Mouse (Mus musculus) hindbrain, embryonic 12.5 days (tissue): ENCODE measurements at regions not wholly inside any gene's neighbourhood (a gene's known extent, or its start where the extent isn't known, plus 50 kb on each side); places are given as distances from the start of the nearest gene placed in this dataset.

Experiments used
- ATAC-seq: fragments of 200-750 bp; cut with Nextera tagmentation; 2 replicates; pipeline ENCODE4 v1.8.0; 2017; ENCODE audit warnings: moderate TSS enrichment; ENCODE audit not compliant: low FRiP score
- H3K27ac ChIP-seq: fragments of 300-500 bp; sonication (generic); 2 replicates; pipeline ENCODE4 v1.5.1; 2016; ENCODE audit warnings: mild to moderate bottlenecking
- H3K27me3 ChIP-seq: fragments of 300-500 bp; sonication (generic); 2 replicates; pipeline ENCODE4 v1.6.1; 2016; ENCODE audit warnings: mild to moderate bottlenecking
- H3K36me3 ChIP-seq: fragments of 300-500 bp; sonication (generic); 2 replicates; pipeline ENCODE4 v1.6.1; 2016; ENCODE audit warnings: mild to moderate bottlenecking
- H3K4me1 ChIP-seq: fragments of 300-500 bp; sonication (generic); 2 replicates; pipeline ENCODE4 v1.6.1; 2016
- H3K4me2 ChIP-seq: fragments of 300-500 bp; sonication (generic); replicated peaks from 2 replicates; pipeline ENCODE4 v1.6.1; 2016; ENCODE audit warnings: mild to moderate bottlenecking
- H3K4me3 ChIP-seq: fragments of 300-500 bp; sonication (generic); 2 replicates; pipeline ENCODE4 v1.5.1; 2016; ENCODE audit warnings: mild to moderate bottlenecking
- H3K9ac ChIP-seq: fragments of 300-500 bp; sonication (generic); 2 replicates; pipeline ENCODE4 v1.6.1; 2016; ENCODE audit warnings: mild to moderate bottlenecking, moderate library complexity
- H3K9me3 ChIP-seq: fragments of 300-500 bp; sonication (generic); replicated peaks from 2 replicates; pipeline ENCODE4 v1.6.1; 2016; ENCODE audit warnings: mild to moderate bottlenecking
- WGBS: fragments of 180-500 bp; shearing (Covaris S2); methylation state at CpG from one replicate; pipeline ENCODE4 v1.1.7; 2016; 5-methylcytosine and 5-hydroxymethylcytosine counted together

DNA sequence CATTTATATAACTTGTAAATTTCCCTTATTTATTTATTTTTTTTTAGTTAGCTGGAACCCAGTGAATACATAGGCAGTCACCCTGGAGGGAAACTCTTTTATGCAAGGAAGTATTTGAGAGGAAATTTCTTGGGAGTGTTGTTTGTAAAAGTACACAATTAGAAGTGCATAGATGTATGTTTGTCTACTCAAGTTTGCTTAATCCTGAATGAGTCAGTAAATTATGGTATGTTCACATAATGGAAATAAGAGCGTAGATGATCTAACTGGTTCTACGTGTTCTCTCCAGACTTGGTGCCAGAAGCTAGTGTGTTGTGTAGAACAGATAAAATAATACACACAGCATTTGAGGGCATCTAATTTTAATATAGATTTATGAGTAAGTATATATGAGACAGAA lies 310.5 kb downstream of the Klf5 start:
- no peak overlapping the region for H3K4me3 ChIP-seq
- H3K9ac ChIP-seq: no peak overlapping the region
- no peak overlapping the region for H3K27ac ChIP-seq
- 98% methylated on average over 2 of the region's 2 CpGs for WGBS
- no peak for ATAC-seq
- no peaks in the 10 kb centered on the region for H3K4me1 ChIP-seq
- H3K36me3 ChIP-seq: no peaks in the 10 kb centered on the region
- no peak overlapping the region for H3K4me2 ChIP-seq
- H3K9me3 ChIP-seq: no peaks in the 10 kb centered on the region
- no peaks in the 10 kb centered on the region for H3K27me3 ChIP-seq

DNA sequence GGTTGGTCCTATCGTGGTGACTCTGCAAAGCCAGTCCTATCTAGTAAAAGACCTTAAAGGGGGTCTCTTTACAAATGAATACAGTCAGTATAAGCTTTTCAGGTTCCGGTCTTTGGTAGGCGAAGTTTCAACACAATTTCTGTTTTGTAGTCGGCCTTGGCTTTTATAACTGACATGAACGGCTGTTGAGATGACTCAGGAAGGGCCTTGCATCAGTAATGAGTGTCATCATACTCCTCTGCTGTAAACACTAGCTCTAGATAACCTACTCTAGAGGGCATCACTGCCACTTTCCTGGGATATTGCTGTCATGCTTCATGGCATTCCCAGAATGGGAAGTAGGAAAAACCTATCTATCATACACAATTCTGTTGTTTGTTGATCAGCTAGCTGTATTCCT lies 312.9 kb downstream of the Klf5 start:
- WGBS: 94% methylated on average over 5 of the region's 5 CpGs
- no peak for ATAC-seq
- Histone ChIP-seq H3K9ac (no peak overlapping the region), H3K36me3 (no peaks in the 10 kb centered on the region), H3K4me3 (no peak overlapping the region), H3K27ac (no peak overlapping the region), H3K4me1 (no peaks in the 10 kb centered on the region), H3K9me3 (no peaks in the 10 kb centered on the region), H3K4me2 (no peak overlapping the region), H3K27me3 (no peaks in the 10 kb centered on the region)

DNA sequence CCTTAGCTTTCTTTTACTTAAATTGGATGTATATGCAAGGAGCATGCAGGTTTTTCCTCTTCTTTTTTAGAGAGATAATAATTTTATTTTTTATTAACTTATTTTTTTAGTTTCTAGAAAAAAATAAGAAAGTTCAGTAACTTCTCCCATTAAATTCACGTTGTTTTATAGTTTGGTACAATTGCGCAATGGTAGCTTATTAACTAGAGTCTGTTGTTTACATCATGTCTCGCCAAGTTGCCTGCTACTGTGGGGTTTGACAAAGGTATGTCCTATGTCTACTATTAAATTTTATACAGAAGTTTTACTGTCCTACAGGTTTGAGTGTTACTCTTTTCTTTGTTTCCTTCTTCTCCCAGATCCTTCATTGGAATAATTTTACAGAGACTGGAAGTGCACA lies 313.6 kb downstream of the Klf5 start:
- Histone ChIP-seq H3K4me3 (no peak overlapping the region), H3K36me3 (no peaks in the 10 kb centered on the region), H3K4me1 (peaks cover 2% of the 10 kb centered on the region; the same call in 1 of the 2 replicates), H3K27me3 (no peaks in the 10 kb centered on the region), H3K4me2 (no peak overlapping the region), H3K27ac (no peak overlapping the region), H3K9me3 (no peaks in the 10 kb centered on the region), H3K9ac (no peak overlapping the region)
- ATAC-seq: no peak
- 95% methylated on average over 3 of the region's 3 CpGs for WGBS

DNA sequence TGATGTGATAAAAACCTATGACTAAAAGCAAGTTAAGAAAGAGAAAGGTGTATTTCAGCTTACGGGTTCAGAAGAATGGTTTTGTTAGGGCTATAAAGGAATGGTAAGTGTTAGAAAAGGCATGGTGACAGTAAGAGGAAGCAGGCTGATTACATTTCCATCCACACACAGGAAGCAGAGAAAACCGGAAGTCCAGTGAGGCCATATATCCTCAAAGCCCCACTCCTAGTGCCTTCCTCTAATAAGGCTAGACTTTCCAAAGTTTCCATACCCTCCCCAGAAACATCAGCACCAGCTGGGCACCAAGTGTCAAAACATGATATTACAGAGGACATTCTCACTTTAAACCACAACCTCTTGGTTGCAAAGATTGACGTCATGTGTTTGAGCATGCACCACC lies 316.3 kb downstream of the Klf5 start:
- WGBS: 92% methylated on average over 3 of the region's 3 CpGs
- no peak overlapping the region for H3K4me3 ChIP-seq
- peaks cover 2% of the 10 kb centered on the region; the same call in 1 of the 2 replicates for H3K4me1 ChIP-seq
- H3K27ac ChIP-seq: no peak overlapping the region
- no peaks in the 10 kb centered on the region for H3K27me3 ChIP-seq
- H3K36me3 ChIP-seq: no peaks in the 10 kb centered on the region
- H3K4me2 ChIP-seq: no peak overlapping the region
- no peak overlapping the region for H3K9ac ChIP-seq
- no peaks in the 10 kb centered on the region for H3K9me3 ChIP-seq
- ATAC-seq: no peak

DNA sequence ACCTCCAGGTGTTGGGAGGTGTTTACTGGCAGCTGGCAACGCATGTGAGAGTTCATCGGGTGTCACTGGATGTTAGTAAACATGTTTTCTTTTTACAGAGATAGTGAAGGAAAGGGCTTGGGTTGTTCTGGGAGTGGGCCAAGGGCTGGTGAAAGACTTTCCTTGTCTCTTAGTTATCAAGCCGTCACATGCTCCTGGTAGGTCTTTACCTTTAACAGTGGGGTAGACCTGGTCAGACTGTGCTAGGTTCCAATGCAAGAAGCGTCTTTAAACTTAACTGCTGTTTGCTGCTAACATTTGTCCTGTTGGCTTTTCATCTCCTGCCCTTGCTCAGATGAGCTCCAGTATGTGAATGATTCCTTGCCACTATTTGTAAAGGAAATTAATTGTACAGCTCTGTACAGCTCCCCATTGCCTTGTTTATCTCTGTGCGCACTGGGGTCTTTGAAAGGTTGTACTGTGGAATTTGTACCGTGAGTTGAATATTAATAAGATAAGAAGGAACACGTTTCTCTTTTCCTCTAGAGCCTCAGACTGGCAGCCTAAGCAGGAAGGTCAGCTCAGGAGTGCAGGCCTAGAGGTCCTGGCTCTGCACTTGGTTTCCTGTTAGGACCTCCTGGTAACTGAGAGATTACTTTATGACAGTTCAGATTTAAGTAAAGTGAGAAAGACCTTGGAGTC lies 318.3 kb downstream of the Klf5 start:
- WGBS: 58% methylated on average over 7 of the region's 7 CpGs
- no peaks in the 10 kb centered on the region for H3K27me3 ChIP-seq
- no peak overlapping the region for H3K27ac ChIP-seq
- no peaks in the 10 kb centered on the region for H3K9me3 ChIP-seq
- no peak overlapping the region for H3K4me2 ChIP-seq
- no peak overlapping the region for H3K4me3 ChIP-seq
- H3K9ac ChIP-seq: no peak overlapping the region
- ATAC-seq: no peak
- H3K36me3 ChIP-seq: no peaks in the 10 kb centered on the region
- peaks cover 2% of the 10 kb centered on the region; the same call in 1 of the 2 replicates for H3K4me1 ChIP-seq

DNA sequence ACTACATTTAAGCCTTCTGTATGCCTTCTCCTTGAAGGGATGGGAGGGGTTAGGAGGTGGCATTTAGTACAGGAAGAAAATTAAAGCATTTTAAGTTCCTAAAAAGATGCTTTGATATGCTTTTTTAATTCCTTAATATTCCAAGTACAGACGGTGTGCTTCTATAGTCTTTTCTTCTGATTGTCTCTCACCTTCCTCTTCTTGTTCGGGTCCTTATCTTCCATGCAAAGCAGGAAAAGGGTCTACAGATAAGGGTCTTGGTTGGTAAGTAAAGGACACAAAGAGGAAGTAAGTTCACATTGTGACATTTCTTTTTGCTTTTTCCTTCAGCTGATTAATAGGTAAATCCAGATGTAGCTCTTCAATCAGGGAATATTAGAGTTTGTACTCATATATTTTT lies 318.9 kb downstream of the Klf5 start:
- no peak for ATAC-seq
- Histone ChIP-seq H3K27me3 (no peaks in the 10 kb centered on the region), H3K4me2 (no peak overlapping the region), H3K9me3 (no peaks in the 10 kb centered on the region), H3K4me3 (no peak overlapping the region), H3K36me3 (no peaks in the 10 kb centered on the region), H3K9ac (no peak overlapping the region), H3K27ac (no peak overlapping the region), H3K4me1 (peaks cover 2% of the 10 kb centered on the region; the same call in 1 of the 2 replicates)
- 83% methylated on average over 2 of the region's 2 CpGs for WGBS

DNA sequence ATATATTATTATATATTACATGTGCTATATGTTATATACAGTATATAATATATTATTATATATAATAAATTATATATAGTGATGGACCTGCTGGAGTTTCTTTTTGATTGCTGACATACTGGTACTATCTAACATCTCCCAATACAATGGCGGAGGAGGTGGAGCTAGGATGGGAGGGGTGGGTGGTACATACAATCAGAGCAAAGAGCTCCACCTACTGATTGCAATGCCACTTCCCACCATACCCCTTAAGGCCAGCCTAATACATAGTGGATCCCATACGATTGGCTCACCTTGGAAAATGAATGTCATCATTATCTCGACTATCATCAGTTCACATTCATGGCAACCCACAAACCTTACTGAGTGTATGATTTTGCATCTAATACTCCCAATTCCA lies 323.0 kb downstream of the Klf5 start:
- no peaks in the 10 kb centered on the region for H3K9me3 ChIP-seq
- no peaks in the 10 kb centered on the region for H3K27me3 ChIP-seq
- H3K36me3 ChIP-seq: no peaks in the 10 kb centered on the region
- WGBS: 88% methylated on average over 3 of the region's 3 CpGs
- H3K4me2 ChIP-seq: no peak overlapping the region
- no peak overlapping the region for H3K27ac ChIP-seq
- ATAC-seq: no peak
- H3K4me1 ChIP-seq: peaks cover 2% of the 10 kb centered on the region; the same call in 1 of the 2 replicates
- no peak overlapping the region for H3K4me3 ChIP-seq
- H3K9ac ChIP-seq: no peak overlapping the region

DNA sequence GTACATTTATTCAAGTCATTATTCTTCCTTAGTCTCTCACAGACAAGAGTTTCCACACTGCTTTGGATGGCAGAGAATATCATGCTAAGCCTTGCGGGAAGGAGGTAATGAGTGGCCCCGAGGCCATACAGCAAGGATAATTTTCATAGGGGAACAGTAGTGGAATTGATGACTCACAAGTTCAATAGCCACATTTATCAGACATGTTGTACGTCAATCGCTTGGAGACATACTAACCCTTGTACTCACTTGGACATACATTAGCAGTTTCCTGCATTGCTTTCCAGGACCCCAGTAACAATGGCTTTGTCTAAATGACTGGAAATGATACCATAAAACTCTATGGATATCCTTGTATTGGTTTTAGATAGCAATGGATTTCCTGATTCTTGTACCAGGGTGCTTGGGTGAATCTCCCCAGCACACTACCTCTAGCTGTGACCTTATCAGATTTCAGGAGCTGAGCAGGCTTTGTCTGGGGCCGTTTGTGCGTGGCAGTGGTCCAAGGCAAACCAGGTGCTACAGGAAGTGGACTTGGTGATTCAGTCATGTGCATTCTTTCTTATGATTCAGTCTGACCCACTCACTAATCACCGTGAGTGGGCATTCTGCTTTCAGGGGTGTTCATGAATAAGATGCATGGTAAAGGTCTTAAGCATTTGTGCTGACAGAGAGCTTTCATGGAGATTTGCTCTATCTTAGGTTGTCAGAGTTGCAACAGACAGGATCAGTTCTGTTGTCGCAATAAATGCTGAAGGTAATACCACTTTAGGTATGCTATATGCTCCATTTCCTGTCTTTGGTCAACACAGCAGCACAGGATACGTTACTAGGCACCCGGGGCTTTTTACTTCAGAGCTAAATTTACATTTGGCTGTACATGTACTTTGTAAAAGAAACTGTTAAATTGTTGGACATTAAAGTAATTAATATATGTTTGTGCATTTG lies 326.2 kb downstream of the Klf5 start:
- no peaks in the 10 kb centered on the region for H3K9me3 ChIP-seq
- H3K4me2 ChIP-seq: no peak overlapping the region
- no peak overlapping the region for H3K27ac ChIP-seq
- ATAC-seq: no peak
- no peaks in the 10 kb centered on the region for H3K27me3 ChIP-seq
- WGBS: 86% methylated on average over 10 of the region's 10 CpGs
- no peaks in the 10 kb centered on the region for H3K4me1 ChIP-seq
- no peaks in the 10 kb centered on the region for H3K36me3 ChIP-seq
- no peak overlapping the region for H3K4me3 ChIP-seq
- H3K9ac ChIP-seq: no peak overlapping the region

DNA sequence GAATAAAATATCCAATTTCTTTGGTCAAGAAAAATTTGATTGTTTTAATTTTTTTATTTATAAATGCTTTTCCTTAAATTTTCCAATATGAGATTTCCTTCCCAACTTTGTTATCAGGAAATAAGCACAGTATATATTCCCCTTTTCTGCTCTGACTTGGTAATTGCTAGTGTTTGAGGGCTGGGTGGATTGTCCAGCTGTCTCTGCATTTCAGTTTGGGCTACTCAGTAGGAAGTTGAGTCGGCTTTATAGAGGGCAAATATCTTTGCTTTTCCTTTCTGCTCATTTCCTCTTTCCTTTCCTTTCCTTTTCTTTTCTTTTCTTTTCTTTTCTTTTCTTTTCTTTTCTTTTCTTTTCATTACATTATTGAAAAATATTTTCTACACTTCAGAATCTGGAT lies 329.1 kb downstream of the Klf5 start:
- Histone ChIP-seq H3K36me3 (no peaks in the 10 kb centered on the region), H3K4me1 (no peaks in the 10 kb centered on the region), H3K9ac (no peak overlapping the region), H3K27ac (no peak overlapping the region), H3K9me3 (no peaks in the 10 kb centered on the region), H3K27me3 (no peaks in the 10 kb centered on the region), H3K4me3 (no peak overlapping the region), H3K4me2 (no peak overlapping the region)
- 80% methylated on average over 1 of the region's 1 CpGs for WGBS
- ATAC-seq: no peak

DNA sequence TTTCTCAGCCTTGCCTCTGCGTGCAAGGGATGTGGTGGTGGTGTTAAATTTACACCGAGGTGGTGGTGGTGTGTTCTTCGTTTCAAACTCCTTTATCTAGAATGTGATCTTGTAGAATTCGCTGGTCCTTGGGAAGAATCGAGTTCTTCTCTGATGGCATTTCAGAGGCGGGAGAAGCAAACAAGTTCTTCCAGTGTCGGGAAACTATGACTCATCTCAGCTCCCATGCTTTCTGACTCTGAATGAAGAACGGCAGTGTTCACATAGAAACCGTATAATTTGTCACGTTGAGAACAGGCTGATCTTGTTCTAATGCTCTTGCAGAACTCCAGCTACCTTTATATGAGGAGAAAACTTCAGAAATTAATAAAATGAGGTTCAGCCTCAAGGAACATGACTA lies 332.6 kb downstream of the Klf5 start:
- Histone ChIP-seq H3K4me1 (no peaks in the 10 kb centered on the region), H3K4me3 (no peak overlapping the region), H3K27me3 (no peaks in the 10 kb centered on the region), H3K9ac (no peak overlapping the region), H3K27ac (no peak overlapping the region), H3K4me2 (no peak overlapping the region), H3K36me3 (no peaks in the 10 kb centered on the region), H3K9me3 (no peaks in the 10 kb centered on the region)
- no peak for ATAC-seq
- WGBS: 80% methylated on average over 10 of the region's 10 CpGs

DNA sequence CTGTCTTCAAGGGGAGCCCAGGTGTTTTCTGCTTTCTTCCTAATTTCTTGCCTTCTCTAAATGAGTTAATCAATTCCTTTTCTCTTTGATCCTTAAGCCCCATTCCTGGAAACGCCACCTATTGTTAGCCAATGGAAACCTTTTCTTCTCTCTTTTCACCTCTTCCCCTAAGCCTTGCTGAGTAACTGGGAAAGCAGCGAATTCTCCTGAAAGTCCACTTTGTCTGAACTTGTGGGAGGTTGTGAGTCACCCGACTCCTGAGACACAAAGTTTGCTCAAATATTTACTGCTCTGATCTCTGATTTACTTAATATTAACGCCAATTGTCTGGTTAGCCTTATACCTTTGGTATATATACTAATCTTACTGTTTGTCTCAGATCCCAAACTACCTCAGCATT lies 334.0 kb downstream of the Klf5 start:
- no peak for ATAC-seq
- Histone ChIP-seq H3K27me3 (no peaks in the 10 kb centered on the region), H3K36me3 (no peaks in the 10 kb centered on the region), H3K4me3 (no peak overlapping the region), H3K27ac (no peak overlapping the region), H3K4me2 (no peak overlapping the region), H3K9me3 (no peaks in the 10 kb centered on the region), H3K9ac (no peak overlapping the region), H3K4me1 (no peaks in the 10 kb centered on the region)
- 40% methylated on average over 4 of the region's 4 CpGs for WGBS

DNA sequence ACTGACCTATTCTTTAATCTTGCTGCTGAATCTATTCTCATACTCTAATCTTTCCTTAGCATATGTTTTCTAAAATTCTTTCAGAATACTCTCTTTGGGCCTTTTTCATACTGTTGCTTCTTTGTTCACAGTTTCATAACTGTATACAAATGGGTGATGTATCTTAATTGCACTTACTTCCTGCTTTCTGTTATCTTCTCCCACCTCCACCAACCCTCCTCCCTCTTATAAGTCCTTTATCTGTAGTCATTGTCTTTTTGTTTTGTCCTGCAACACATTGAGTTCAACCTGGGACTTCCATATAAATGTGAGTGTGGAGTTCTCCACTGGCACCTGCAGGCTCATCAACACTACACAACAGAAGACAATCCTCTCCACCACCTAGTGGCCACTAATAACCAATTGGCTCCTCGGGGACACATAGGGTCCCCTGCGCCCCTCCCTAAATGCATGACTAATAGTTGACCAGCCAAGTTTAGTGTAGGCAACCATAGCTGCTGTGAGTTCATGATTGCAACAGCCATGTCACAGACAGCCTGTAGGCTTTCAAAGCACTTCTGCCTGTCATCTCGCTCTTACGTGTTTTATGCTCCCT lies 337.2 kb downstream of the Klf5 start:
- Histone ChIP-seq H3K9ac (no peak overlapping the region), H3K4me3 (no peak overlapping the region), H3K27ac (no peak overlapping the region), H3K4me1 (no peaks in the 10 kb centered on the region), H3K4me2 (no peak overlapping the region), H3K36me3 (no peaks in the 10 kb centered on the region), H3K27me3 (no peaks in the 10 kb centered on the region), H3K9me3 (no peaks in the 10 kb centered on the region)
- WGBS: 98% methylated on average over 4 of the region's 4 CpGs
- no peak for ATAC-seq
